Mouse (Mus musculus): Measurements from ENCODE around the gene Pmel.

DNA sequence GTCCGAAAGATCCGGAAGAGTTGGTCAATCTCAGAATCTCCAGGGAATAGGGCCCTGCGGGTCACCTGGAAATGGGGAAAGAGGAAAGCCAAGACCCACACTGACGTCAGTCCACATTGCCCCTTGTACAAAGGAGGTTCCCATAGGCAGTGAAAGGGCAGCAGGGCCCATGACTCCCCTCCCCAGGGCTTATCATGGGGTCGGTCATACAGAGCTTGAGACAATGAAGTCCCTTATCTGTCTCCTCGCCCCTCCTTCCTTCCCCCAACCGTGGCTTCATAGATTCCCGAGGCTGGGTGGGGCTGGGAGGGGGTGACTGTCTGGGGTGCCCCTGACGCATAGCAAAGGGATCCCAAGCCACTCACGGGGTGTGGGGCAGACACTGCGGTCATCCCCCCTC is 4.4 kb upstream of the Pmel start:
- TF ChIP-seq CTCF (IDR thresholded peaks at IDR 0.05; ENCODE audit: low read depth) (no peak), EP300 (optimal IDR thresholded peaks at IDR 0.05) (no peak)
